Mouse (Mus musculus) telencephalon, adult 2 months (tissue): ENCODE results near the gene Atp1a1.

Experiments
- DNase-seq: peaks from one replicate; pipeline ENCODE4 v3.0.0-alpha.2; 2011; ENCODE audit warnings: low read depth, low spot score

Atp1a1 gene

DNA sequence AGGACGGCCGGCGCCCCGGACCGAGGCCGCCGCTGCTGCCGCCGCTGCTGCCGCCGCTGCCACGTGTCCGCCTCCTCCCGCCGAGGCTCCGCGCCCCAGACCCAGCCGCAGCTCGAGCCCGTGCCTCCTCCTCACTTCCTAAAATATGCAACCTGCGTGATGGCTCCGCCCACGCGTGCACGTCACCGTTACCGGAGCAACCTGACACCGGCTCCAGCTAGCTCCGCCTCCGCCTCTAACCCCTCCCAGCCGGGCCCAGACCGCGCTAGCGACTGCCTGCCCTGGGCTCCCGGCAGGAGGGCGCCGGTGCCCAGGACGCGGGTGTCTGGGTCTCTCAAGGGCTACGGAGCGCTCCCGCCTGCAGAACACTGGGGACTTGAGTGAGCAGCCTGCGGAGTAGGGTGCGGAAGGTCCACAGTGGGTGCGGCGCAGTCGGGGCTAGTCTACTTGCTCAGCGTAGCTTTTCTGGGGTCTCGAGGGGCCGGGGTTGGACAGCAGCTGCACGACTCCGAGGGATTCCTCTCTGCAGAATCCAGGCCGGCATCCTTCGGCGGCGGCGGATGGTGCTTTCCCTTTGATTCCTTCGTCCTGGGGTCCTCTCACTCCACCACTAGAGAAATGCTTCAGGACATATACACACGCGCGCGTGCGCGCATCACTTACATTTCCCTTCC is at the start of gene Atp1a1:
Gene Atp1a1, minus strand, starts transcription at position 135 of the 674 bp plus-strand sequence.
- DNase-seq, result peak; percentile 96

DNA sequence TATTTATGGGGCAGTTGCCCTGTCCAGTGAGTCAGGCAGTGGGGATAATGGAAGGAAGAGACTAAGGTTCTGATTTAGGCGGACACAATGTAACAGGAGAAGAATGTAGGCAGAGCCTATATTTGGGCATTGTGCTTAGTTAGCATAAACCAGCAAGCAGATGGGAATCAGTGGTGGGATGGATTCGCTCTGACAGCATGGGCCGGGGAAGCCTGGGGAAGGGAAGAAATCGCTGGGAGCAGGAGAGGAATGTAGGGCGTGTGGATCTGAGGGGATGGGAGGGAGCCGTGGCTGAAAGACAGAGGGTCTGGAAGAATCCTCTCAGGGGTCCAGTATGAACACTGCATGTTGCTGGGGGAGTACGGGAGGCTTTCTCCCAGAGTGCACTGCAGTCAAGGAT is 49.0 kb upstream of the Atp1a1 start:
- peak; percentile 65 for DNase-seq

DNA sequence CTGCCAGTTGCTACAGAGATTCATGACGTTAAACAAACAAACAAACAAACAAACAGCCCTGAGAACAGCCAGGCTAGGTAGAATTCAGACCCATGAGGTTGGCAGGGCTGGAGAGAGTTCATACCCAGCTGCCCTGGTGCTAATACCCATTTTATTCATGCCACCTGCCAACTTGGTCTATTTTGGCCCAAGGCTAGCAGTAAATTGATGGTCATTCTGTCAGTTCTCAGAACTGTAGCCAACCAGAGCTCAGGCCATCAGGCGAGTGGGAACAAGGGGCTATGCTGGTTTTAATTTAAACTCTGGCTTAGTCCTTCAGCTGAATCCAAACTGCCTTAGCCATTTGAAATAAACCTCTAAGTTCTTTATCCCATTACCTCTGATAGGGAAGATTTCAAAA is 48.5 kb upstream of the Atp1a1 start:
- no peak for DNase-seq

DNA sequence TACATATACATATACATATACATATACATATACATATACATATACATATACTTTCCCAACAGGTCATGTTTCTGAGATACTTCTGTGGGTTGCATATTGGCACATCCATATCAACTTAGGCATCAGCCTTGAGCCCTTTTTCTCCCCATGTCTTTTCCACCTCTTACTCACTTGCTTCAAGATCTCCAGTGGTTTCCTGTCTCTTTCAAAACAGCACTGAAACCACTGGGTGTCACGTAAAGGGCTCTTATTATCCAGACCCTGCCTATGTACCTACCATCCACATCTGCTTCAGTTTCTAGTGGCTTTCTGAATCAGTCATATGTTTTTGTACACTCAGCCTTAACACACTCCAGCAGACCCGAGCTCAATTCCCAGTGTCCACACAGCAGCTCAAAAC is 45.8 kb upstream of the Atp1a1 start:
- no peak for DNase-seq

DNA sequence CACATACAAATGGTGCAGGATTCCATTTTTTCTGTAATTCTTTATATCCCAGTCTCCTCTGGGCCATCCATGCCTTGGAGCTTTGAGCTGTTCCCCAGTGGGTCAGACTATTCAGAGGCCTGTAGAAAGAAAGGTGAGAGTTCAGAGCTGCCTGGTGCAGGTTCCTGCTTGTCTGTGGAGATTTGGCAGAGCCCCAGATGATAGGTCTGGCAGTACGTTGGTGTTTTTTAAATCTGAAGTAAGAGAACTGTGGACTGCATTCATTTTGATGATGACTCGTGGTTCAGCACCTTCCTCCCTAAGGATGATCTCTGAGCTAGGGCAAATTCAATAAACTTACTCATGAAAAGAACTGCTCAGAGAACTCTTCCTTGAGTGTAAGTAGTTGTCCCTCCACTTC is 44.8 kb upstream of the Atp1a1 start:
- DNase-seq, result no peak

DNA sequence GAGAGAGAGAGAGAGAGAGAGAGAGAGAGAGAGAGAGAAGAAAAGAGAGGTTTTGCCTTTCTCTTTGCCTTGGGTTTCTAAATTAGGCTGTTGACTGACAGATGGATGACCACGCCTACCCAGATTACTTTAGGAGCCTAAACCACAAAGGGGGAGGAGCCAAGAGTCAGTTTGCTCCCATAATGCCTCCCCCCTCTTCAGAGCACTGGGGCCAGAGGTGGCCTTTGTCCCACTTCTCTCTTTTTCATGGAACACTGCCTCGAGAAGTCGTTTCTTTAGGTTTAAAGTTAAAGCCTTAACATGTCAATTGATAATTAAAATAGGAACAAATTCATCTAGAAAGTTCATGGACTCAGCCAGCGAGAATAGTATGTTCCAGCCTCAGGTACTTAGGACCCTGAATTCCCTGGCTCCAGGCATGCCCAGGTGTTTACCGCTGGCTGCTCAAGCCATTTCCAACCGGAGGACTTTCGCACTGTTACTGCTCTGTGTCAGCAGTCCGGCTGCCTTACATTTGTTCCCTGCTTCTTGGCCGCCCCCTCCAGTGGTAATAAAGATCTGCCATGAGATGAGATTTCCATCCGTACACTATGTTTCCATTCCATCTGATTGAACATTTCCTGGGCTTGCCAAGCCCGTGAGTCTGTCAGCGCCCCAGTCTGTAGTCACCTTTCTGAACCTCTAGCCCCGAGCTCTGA is 43.8 kb upstream of the Atp1a1 start:
- DNase-seq, result no peak

DNA sequence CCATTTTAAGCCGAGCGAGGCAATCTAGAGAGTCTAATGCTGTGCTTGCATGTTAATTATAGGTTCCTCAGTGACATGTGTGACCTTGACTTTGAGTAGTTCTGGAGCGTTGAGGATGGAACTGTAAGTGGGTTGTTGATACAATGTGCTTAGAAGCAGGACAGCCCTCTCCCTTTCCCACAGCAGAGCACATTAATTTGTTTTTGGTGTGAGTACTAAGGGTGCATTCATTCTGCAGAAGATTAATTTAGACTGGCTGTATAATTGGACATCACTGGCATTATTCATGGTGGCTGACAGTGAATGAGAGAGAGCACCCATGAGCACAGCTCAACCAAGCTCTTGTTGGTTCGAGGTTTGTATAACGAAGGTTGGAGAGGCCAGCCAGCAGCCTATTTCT is 42.3 kb upstream of the Atp1a1 start:
- no peak for DNase-seq

DNA sequence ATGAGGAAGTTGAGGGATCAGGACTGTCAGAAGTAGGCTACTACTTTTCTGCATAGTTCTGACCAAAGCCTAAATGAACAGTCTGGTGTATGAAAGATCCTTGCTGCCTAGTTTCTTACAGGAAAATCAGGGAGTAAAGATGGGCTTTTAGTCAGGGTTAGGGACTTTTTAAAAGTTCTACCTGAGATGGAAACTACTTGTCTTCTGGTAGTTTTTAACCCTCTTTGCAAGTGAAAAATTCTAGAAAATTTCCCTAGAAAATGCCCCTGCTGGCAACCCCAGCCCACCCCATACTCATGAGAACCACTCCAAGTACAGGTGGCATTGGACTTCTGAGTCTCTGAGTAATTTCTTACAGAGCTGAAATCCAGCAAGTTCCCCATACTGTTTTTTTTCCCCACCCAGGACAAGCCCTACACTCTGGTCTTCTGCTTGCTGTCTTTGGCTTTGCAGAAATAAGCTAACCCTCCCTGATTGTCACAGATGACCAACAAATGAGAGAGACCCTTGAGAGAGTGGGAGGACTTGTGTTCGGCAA is 41.2 kb upstream of the Atp1a1 start:
- no peak for DNase-seq

DNA sequence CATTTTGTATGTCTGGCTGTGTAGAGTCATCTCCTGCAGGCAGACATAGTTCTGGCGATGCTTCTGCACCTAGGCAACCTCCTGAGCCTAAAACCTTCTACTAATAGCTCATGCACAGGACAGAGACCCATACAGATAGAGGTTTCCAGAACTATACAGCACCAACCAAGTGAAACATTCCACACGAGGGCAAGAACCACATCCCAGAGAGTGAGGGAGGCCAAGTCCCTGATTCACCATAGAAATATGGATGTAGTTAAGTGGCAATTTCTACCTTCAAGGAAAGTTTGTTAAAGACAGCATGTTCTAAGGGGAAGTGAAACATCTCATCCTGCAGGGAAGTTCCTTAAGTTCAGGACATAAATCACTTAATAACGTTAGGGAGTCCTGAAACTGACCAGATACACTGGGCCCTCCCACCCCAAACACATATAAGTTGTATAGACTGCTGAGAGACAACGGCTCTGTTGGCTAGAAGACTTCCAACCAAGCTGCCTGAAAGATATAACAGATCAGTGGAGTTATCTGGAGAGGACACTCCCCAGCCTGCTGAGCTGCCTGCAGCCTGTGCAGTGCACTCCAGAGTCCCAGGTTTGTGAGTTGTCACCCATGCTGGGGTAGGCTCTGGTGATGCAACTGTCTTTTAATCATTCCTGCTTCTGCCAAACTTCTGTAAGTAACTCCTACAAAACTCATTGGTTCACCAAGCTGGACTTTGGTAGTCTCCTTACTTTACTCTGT is 39.7 kb upstream of the Atp1a1 start:
- no peak for DNase-seq

DNA sequence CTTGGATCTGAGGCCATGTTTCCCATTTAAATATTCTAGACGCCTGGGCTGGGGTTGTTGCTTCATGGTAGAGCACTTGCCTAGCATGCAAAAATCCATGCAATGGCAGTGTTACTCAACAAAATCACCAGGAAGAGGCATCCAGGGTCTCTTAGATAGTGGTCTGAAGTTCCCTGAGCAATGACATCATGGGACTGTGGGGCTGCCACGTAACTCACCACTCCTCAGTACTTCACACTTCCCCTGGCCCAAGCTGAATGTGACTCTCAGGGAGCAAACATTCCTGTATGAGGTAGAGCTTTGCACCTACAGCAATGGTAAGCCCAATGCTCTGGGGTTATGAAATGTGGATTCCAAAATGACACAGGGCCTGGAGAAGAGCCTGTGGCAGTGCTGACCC is 38.8 kb upstream of the Atp1a1 start:
- DNase-seq, result no peak

DNA sequence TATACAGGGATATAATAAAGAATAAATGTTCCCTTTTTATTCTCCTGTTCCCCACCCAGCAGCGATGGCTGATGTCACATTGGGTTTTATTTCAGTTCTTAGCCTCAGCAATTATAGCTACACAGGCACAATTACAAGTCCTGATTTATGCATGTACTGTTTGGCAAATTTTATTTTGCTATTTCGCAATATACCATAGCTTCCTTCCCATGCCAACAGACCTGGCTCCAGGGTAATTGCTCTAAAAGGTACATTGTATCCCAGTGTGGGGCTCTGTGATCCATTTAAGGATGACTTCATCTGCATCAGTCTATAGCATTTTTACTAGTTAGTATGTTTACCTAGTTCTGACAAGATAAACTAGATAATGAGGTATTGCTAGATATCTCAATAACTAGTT is 33.7 kb upstream of the Atp1a1 start:
- DNase-seq, result no peak

DNA sequence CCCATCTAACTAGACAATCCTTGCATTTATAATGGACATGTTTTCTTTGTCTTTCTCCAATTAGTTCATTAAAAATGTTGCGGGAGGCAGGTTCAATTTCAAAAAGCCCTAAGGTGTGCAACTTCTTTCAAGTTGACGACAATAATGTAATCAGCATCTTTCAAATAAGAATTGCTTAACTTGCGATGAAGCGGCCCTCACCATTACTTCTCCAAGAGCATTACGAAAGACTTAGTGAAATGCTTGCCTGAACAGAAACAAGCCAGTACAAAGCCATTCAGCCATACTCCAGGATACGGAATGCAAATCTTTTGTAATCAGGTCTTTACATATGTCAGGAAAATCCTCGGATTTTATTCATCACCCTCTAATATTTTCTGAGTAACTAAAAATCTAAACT is 32.0 kb upstream of the Atp1a1 start:
- DNase-seq, result no peak

DNA sequence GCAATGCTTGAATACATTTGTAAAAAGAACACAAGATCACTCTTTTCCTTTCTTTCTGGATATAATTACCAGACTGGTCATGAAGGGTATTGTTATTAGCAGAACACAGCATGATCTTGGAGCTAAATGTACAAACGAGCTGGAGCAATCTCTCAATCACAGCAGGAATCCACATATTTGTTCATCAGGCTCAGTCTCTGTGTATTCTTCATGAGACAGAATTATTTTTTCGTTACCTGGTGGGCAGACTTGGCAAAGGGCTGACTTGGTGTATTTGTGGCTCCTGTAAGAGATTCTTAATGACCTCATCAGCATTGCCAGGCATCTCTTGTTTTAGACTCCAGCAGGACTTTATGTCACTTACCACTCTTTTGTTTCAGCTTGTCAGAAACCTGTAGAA is 31.6 kb upstream of the Atp1a1 start:
- no peak for DNase-seq

DNA sequence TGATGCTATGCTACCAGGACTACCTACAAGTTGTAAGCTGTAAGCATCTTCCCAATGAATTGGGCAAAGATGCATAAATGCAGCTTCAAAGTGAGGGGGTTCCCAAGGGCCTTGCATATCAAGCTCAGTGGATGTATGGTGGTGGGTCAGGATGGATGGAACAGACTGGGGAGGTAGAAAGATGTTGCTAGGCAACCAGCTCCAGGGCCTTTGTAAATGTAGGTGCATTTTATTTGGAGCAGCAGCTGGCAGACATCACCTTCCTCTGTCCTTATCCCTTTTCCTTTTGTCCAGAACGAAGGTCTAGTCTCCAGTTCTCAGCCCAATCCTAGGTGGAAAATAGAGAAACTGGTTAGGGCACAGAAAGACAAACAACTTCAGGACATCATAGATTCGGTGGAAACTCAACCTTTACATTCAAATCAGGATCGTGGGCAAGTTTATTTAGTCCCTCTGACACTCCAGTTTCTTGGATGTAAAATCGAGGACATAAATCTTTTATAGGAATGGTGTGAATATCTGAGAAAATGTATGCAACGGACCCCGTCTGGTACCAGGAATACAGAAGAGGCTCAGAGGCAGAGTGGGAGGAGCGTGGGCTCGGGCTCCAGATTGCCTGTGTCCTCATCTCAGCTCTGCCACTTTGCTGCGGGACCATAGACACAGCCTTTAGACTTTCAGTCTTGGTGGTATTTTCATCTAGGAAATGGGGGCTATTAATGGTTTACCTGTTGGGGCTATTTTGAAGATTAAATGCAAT is 29.8 kb upstream of the Atp1a1 start:
- peak; percentile 82 for DNase-seq

DNA sequence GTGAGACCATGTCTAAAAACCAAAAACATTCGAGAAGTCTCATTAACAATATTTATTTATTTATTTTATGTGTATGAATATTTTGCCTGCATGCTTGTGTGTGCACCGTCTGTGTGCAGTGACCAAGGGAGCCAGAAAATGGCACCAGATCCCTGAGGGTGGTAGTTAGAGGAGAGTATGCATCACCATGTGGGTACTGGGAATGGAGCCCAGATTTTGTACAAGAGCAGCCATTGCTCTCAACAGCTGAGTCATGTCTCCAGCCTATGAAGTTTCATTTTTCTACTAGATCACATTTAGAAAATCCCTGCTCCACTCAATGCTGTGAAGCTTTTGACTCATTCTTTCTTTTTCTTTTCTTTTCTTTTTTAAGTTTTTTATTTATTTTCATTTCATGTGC is 23.8 kb upstream of the Atp1a1 start:
- peak; percentile 84 for DNase-seq

DNA sequence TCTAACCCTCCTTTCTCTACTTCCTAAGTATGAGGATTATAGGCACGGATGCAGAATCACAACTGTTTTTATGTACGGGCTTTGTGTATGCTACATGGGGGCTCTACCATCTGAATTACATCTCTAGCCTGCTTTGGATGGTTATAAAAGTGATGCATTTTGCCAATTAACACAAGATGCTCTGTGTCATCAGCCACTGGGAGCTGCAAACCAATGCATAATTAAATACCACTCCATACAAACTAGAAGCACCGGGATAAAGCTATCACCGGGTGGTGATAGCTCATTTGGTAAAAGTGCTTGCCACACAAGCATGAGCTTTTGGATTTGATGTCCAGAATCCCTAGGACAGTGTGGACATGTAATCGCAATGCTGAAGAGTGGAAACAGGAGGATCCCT is 19.8 kb upstream of the Atp1a1 start:
- DNase-seq, result no peak

DNA sequence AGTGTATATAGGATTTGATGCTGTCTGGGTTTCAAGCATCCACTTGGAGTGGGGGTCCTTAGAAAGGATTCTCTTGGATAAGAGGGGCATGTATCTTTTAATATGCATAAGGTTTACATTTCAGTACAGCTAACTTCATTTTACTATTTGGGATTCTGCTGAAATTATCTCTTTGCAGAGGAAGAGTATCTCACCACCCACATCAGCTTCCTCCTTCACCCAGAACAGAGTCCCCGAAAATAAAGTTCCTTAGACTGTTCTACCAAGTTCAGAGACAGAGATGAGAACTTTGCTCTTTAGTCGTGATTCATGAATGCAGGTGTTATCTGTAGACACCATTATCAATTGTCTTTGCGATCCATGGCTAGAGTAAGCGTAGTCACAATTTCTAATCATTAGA is 14.5 kb upstream of the Atp1a1 start:
- no peak for DNase-seq

DNA sequence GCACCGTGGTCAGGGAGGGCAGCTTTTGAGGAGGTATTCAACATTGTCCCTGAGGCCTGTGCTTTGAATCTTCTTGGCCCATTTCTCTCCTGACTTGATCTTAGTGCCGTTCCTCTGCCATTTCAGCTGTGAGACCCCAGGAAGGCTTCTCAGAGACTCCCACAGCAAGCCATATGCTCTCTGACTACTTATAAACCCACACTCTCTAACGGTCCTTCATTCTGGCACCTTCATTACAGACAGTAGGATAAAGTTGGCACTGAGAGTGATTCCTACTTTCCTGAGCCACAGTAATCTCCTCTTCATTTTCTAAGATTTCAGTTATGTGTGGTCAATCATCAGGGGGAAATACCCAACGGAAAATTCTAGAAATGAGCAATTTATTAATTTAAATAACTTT is 14.0 kb upstream of the Atp1a1 start:
- no peak for DNase-seq

DNA sequence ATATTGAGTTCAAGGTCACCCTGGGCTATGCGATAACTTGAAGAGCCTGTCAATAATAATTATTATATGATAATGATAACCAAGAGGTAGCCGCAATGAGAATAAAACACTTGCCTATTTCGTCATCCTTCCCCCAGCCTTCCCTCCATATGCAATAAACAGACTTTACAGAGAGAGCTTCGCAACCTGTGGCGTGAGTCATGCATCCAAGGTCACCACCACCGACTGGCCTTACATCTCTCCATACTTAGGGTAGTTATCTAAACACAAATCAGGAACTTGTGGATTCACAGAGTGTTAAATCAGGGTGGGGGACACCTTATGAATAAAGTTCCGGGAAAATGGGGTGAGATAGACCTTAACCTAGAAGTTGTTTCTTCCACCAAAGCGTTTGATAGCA is 13.0 kb upstream of the Atp1a1 start:
- no peak for DNase-seq

DNA sequence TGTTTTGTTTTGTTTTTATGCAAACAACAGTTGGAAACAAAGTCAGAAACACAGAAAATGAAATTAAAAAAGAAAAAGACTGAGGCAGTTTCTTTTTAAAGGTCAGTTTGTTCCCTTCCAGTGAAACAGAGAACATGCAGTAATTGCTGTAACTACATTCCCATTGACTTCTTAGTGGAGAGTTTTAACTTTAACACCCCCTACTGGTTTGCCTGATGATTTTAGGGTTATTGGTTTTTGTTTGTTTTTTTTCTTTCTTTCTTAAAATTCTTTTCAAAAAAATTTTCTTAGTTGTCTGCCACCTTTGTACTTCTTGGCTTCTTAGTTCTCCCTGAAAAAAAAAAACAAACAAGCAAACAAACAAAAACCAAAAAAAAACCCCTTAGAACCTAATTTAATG is 12.5 kb upstream of the Atp1a1 start:
- no peak for DNase-seq

DNA sequence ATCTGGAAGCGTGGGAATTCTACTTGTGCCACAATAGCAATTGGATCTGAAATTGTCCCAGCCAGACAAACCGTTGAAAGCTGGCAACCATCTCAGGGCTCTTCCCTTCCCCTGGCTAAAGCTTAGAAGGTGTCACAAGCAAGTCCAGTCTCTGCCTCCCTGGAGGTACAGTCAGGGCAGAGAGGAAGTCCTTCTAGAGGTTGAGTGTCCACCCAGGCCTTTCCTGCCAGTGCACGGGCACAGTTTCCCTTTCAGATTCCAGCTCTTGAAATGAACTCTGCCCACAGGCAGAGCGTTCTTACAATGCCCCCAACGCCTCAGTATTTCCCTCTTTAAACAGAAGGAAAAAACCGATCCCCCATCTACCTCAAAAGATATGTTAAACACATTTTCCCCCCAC is 11.4 kb upstream of the Atp1a1 start:
- no peak for DNase-seq
